ENCODE assay signal across 12 mouse cellular contexts in the genomic region with DNA sequence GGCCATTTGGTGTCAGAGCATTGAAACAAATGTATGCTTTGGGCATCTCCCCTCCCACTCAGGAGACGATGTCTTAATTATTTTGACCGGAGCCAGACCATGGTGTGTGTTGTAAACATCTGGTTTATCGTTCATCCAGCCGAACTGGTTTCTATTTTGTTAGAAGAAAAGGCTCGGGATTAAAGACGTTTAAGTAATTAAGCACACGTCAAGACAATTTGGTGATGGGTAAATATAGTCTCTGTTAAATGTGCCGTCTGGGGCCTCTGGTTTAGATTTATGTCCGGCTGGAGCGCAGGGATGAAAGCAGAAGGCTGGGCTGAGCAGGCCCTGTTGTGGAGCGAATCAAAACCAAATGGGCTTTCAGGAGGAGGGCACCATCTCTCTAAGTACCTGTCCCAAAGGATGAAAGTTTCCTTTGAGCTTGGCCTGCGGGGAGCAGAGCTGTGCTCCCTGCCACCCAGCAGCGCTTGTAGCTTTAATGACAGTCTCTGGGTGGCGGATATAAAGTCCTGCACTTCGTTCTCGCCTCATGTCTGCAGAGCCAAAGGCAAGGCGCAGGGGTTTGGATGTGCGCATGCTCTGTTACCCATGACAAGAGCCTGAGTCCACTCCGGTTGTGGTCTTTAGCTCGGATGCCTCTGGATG.
A peak's percentile ranks its signal among the peaks of the same experiment; 100 is the strongest.
DNase-seq lines count a peak whose midpoint lies in the region; ATAC-seq and TF ChIP-seq lines count a peak whose summit lies in the region.
"Had no signal": no experiment of that assay in that cellular context is flagged by ENCODE, and none has a peak within 500 bp of the region (broad histone marks: within the 10 kb centered on the region; RNA-seq: fewer than 3 reads in every experiment).

No protein-coding gene starts in this region.

- no peak overlapping the region for H3K4me2 ChIP-seq in lung, embryonic 15.5 days
- H3K4me2 ChIP-seq in embryonic facial prominence, embryonic 15.5 days (replicated peaks), result peak overlapping the region; percentile 44
- peak overlapping the region; percentile 30; the same call in 1 of the 2 replicates for H3K4me2 ChIP-seq in midbrain, embryonic 13.5 days (replicated peaks)
- no peak overlapping the region for H3K4me2 ChIP-seq in liver, postnatal 0 days (ENCODE audit: low read depth, low read length)
- H3K4me2 ChIP-seq: forebrain, embryonic 12.5 days had no signal

- no peak overlapping the region for H3K9ac ChIP-seq in lung, embryonic 15.5 days
- no peak overlapping the region for H3K9ac ChIP-seq in embryonic facial prominence, embryonic 15.5 days
- H3K9ac ChIP-seq in midbrain, embryonic 13.5 days (replicated peaks), result no peak overlapping the region
- no peak overlapping the region for H3K9ac ChIP-seq in liver, postnatal 0 days (replicated peaks)
- H3K9ac ChIP-seq: forebrain, embryonic 12.5 days had no signal

- 0 out of 2 replicates have a peak, but pooled peaks have one; percentile 27 for ATAC-seq in lung, embryonic 15.5 days (ENCODE audit: borderline replicate concordance, extremely low read depth, low FRiP score, low TSS enrichment)
- peak; percentile 47; the same call in 1 of the 2 replicates for ATAC-seq in embryonic facial prominence, embryonic 15.5 days (ENCODE audit: insufficient number of reproducible peaks, low FRiP score, low TSS enrichment, low read depth)
- ATAC-seq in midbrain, embryonic 13.5 days, result no peak
- ATAC-seq in liver, postnatal 0 days, result no peak

- no peak overlapping the region for H3K4me3 ChIP-seq in lung, embryonic 15.5 days
- peak overlapping the region; percentile 5; the same call in 1 of the 2 replicates for H3K4me3 ChIP-seq in embryonic facial prominence, embryonic 15.5 days (replicated peaks)
- H3K4me3 ChIP-seq in midbrain, embryonic 13.5 days (replicated peaks), result no peak overlapping the region
- H3K4me3 ChIP-seq in liver, postnatal 0 days (ENCODE audit: low read depth, low read length), result no peak overlapping the region
- H3K4me3 ChIP-seq: forebrain, embryonic 12.5 days; heart, adult 2 months had no signal

- 33% methylated on average over 20 of the region's 20 CpGs for WGBS in lung, embryonic 15.5 days
- WGBS in embryonic facial prominence, embryonic 15.5 days, result 11% methylated on average over 20 of the region's 20 CpGs
- WGBS in midbrain, embryonic 13.5 days, result 48% methylated on average over 20 of the region's 20 CpGs
- WGBS in liver, postnatal 0 days (ENCODE audit: insufficient replicate concordance), result 68% methylated on average over 20 of the region's 20 CpGs

- H3K4me1 ChIP-seq in lung, embryonic 15.5 days, result no peaks in the 10 kb centered on the region
- peaks cover 19% of the 10 kb centered on the region for H3K4me1 ChIP-seq in embryonic facial prominence, embryonic 15.5 days
- peaks cover 6% of the 10 kb centered on the region; the same call in 1 of the 2 replicates for H3K4me1 ChIP-seq in midbrain, embryonic 13.5 days (replicated peaks)
- H3K4me1 ChIP-seq in liver, postnatal 0 days (ENCODE audit: insufficient read depth), result no peaks in the 10 kb centered on the region

- no peak for TF ChIP-seq EP300 in liver, postnatal 0 days (IDR thresholded peaks at IDR 0.05; ENCODE audit: low read depth)

- H3K27me3 ChIP-seq in lung, embryonic 15.5 days, result no peaks in the 10 kb centered on the region
- no peaks in the 10 kb centered on the region for H3K27me3 ChIP-seq in embryonic facial prominence, embryonic 15.5 days
- H3K27me3 ChIP-seq in midbrain, embryonic 13.5 days, result no peaks in the 10 kb centered on the region
- H3K27me3 ChIP-seq in liver, postnatal 0 days (ENCODE audit: insufficient read depth, low read length), result no peaks in the 10 kb centered on the region

- no peak for DNase-seq in lung, postnatal 10 days
- peak; percentile 12 for DNase-seq in yolk sac, embryonic 10.5 days (ENCODE audit: low spot score)
- no peak for DNase-seq in liver, postnatal 0 days
- DNase-seq in ovary, postnatal 36 days (ENCODE audit: low spot score), result no peak
- DNase-seq: cerebellum, adult 2 months; kidney, postnatal 14 days; thymus, postnatal 25 days had no signal

- TF ChIP-seq CTCF in liver, postnatal 0 days (IDR thresholded peaks at IDR 0.05; ENCODE audit: low read depth), result no peak

- no peak overlapping the region for H3K27ac ChIP-seq in lung, embryonic 15.5 days
- H3K27ac ChIP-seq in embryonic facial prominence, embryonic 15.5 days (replicated peaks), result 0 out of 2 replicates have a peak overlapping the region, but pooled peaks have one; percentile 39
- no peak overlapping the region for H3K27ac ChIP-seq in midbrain, embryonic 13.5 days
- no peak overlapping the region for H3K27ac ChIP-seq in liver, postnatal 0 days (ENCODE audit: low read depth)
- H3K27ac ChIP-seq: forebrain, embryonic 12.5 days; heart, adult 2 months had no signal

- no peaks in the 10 kb centered on the region for H3K36me3 ChIP-seq in lung, embryonic 15.5 days
- no peaks in the 10 kb centered on the region for H3K36me3 ChIP-seq in embryonic facial prominence, embryonic 15.5 days
- no peaks in the 10 kb centered on the region for H3K36me3 ChIP-seq in midbrain, embryonic 13.5 days
- H3K36me3 ChIP-seq in liver, postnatal 0 days (replicated peaks; ENCODE audit: insufficient read depth, low read length), result no peaks in the 10 kb centered on the region
- H3K36me3 ChIP-seq: forebrain, embryonic 12.5 days had no signal

- H3K9me3 ChIP-seq in lung, embryonic 15.5 days, result no peaks in the 10 kb centered on the region
- no peaks in the 10 kb centered on the region for H3K9me3 ChIP-seq in embryonic facial prominence, embryonic 15.5 days (replicated peaks)
- H3K9me3 ChIP-seq in midbrain, embryonic 13.5 days, result no peaks in the 10 kb centered on the region
- H3K9me3 ChIP-seq in liver, postnatal 0 days (ENCODE audit: low read length), result no peaks in the 10 kb centered on the region
- H3K9me3 ChIP-seq: forebrain, embryonic 12.5 days had no signal

Comparison
In these comparisons a context has a peak if more than half of its experiments do, and no peak if none do; other contexts are left out.
1. ATAC-seq: peak in lung, embryonic 15.5 days (single experiment) and embryonic facial prominence, embryonic 15.5 days (single experiment); none in midbrain, embryonic 13.5 days (single experiment) and liver, postnatal 0 days (single experiment).
2. H3K4me2 ChIP-seq: peak in embryonic facial prominence, embryonic 15.5 days (single experiment) and midbrain, embryonic 13.5 days (single experiment); none in lung, embryonic 15.5 days (single experiment) and liver, postnatal 0 days (single experiment).